Mouse (Mus musculus) small intestine, adult 2 months (tissue): ENCODE data around the gene Lrrc8b.

Experiments
- CTCF ChIP-seq: fragments of 200-500 bp; IDR thresholded peaks from 2 replicates; pipeline ENCODE4 v1.5.1; 2012; ENCODE audit warnings: low read depth, mild to moderate bottlenecking, control low read depth, inconsistent platforms, low read length, moderate library complexity, mixed read lengths; ENCODE audit not compliant: insufficient replicate concordance, insufficient read length; ENCODE audit errors: extremely low read depth
- POLR2A ChIP-seq: fragments of 200-500 bp; IDR thresholded peaks from 2 replicates; pipeline ENCODE4 v1.6.1; 2012; ENCODE audit warnings: low read depth, mild to moderate bottlenecking, control low read depth, inconsistent platforms, low read length, moderate library complexity

DNA sequence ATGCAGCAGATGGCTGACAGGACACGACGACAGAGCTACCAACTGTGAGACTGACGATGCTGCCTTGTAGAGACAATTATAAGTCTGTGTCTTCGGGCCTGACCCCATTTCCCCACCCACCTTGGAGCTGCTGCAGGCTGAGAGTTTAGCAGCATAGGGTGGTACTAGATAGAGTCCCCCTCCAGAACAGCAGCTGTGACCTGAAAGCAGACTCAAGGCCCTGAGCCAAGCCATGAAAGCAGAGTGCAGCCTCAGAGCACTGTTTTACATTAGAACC, 4.3 kb upstream of the Lrrc8b start:
- TF ChIP-seq CTCF (no peak), POLR2A (no peak)
